Mouse (Mus musculus) left cerebral cortex, postnatal 36 days (tissue): Measurements from ENCODE around the gene Brd2. TPM values are rescaled to one million over a fixed set of nuclear protein-coding genes. Genes with fewer than 3 reads are reported as not detected.
"Not testable (repeated sequence)": the region's sequence is repeated elsewhere in the genome, so short reads cannot be mapped to it uniquely, and the experiment has no call there.

ENCODE experiments used
- DNase-seq, 2 experiments: peaks; one replicate each; pipeline ENCODE4 v3.0.0; 2021 to 2022; ENCODE audit warnings: low spot score in 2 of 2, mixed read lengths in 1 of 2
- intact Hi-C: fragments of 180-260 bp; cut with DNase I; formaldehyde crosslinking; loops from one replicate; pipeline ENCODE4 v1.15.1; 2025
- total RNA-seq, 2 experiments: library from RNA; stranded (reverse); gene quantifications; 2 replicates each; pipeline ENCODE4 v1.2.3; 2021

Gene Brd2
- total RNA-seq, result 100 to 1,000 TPM; 183 to 189 TPM

DNA sequence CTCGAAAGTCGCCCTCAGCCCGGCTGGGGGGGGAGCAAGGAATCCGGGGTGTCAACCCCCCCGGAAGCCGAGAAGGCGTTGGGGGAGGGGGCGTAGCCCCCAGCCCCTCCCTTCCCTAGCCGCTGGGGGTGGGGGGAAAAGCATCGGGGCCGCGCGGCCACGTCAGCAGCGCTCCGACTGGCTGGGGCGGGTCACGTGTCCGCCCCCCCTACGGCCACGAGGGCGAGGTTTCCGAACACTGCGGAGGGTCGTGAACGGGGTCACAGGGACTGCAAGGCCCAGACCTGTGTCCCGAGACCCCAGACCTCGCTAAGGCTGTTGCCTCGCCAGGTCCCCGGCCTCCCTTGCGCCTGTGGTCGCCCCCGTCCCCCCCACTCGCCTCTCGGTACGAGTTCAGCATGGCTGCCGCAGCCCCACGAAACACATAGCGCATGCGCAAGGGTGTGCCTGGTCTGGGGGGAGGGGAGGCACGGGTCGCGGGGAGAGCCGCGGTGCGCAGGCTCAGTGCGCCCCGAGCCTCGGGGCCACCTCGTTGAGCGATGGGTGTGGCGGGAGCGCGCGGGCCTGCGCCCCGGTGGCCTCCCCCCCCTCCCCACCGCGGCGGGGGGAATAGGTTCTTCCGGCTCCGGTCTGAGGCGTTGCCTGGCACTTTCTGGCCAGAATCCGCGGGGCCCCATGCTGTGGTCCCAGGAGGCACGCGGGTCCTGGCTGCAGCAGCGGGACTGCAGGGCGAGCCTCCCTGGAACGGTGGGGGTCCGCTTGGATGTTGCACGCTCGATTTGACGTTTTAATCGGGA is at the start of gene Brd2:
TSS of gene Brd2 (minus strand) at position 447 of the 797 bp plus-strand sequence.
- DNase-seq, result peak; percentile 98
- intact Hi-C loops, result no loop called here

DNA sequence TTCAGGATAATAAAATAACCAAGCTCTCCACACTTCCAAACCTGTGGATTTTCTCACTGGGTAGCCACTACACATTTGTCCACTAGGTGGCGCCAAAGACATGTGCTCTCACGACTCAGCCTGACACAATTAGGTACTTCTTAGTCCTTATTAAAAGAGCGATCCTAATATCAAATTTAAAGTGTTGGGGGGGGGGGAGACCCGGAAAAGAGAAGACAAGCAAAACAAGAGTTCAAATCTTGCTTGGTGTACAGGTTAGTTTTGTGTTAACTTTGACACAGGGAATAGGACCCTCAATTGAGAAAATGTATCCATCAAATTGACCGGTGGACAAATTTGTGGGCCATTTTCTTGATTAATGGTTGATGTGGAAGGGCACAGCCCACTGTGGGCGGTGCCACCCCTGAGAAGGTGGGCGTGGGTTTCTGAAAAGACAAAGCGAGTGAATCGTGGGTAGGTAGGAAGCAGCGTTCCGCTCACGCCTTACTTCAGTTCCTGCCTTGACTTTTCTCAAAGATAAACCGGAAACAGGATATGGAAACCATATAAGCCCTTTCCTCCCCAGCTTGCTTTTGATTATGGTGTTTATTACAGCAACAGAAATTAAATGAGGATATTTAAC is 48.6 kb upstream of the Brd2 start:
- intact Hi-C loops, result loop anchor here (1.0 to 2.0 kb wide), 3 partner anchors 34 to 240 kb away; no protein-coding TSS in a partner anchor
- DNase-seq, result peak; percentile 61 to 77

GRCm38 (mm10) chr17:34170487-34170876 is 48.0 kb upstream of the Brd2 start:
- DNase-seq, result no peak

GRCm38 (mm10) chr17:34169279-34169678 is 46.8 kb upstream of the Brd2 start:
- intact Hi-C loops, result loop anchor here (5.0 kb wide), 3 partner anchors 37 to 92 kb away; no protein-coding TSS in a partner anchor
- DNase-seq, result no peak

More at GRCm38 (mm10) chr17:34170487-34170876, 48.0 kb upstream of the Brd2 start:
- intact Hi-C loops, result loop anchor here (1.0 to 2.0 kb wide), 3 partner anchors 34 to 240 kb away; no protein-coding TSS in a partner anchor

DNA sequence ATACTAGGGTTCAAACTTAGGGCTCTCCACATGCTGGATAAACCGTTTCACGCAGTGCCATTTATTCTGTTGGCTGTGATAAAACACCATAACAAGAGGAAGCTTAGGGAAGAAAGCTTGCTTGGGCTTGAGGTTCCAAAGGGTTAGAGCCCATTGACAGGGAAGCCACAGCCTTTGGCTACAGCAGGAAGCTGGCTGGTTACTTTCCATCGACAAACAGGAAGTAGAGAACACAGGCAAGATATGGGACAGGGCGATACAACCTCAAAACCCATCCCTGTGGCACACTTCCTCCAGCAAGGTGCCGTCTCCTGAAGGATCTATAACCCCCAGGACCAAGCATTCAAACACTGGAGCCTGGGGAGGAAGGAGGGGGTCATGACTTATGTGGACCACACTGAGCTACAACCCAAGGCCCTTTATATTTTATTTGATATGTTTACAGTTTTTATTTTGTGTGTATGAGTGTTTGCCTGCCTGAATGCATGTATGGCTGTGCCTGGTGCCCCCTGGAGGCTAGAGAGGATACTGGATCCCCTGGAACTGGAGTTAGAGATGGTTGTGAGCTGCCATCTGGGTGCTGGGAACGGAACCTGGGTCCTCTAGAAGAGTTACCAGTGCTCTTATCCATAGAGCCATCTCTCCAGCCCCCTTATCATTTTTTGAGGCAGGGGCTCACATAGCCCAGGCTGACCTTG is 42.7 kb upstream of the Brd2 start:
- DNase-seq, result no peak
- intact Hi-C loops, result loop anchor here (5.0 kb wide), 3 partner anchors 33 to 88 kb away; no protein-coding TSS in a partner anchor

DNA sequence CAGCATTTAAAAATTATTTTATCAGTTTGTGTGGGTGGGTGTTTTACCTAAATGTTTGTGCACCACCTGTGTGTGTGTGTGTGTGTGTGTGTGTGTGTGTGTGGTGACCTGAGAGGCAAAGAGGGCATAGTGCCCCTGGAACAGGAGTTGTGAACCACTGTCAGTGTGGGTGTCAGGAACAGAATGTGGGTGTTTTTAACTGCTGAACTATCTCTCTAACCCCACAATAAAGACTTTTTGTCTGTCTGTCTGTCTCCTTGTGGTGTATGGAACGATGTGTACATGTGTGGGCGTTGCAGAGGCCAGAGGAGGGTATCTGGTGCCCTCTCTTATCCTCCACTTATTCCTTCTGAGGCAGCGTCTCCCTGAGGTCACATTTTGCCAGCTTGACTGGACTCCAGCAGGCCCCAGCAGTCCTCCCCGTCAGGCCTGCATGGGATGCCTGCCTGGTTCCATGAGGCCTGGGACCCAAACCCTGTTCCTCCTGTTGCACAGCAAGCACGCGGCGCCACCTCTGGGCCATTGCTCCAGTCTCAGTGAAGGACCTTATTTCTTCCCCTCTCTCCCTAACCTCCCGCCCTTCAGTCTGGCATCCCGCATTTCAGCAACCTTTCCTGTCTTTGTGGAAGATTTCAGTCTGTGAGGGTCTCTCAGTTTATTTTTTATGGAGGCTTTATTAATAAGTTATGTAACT is 41.9 kb upstream of the Brd2 start:
- intact Hi-C loops, result no loop called here
- DNase-seq, result no peak

DNA sequence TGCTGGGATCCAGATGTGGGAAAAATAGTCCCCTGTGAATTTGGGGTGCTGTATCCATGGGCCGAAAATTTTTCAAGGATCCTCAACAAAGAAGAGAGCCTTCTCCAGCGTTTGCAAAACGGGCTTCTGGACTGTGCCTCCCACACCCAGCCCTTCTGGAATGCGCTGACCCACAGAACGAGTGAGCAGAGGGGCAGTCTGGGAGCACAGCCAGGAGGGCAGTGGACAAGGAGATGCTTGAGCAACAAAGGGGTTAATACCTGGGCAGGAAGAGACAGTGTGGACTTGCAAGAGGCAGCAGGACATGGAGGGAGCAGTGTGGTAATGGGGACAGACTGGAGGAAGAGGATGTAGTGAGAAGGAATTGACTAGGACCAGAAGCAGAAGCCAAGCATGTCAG is 33.1 kb upstream of the Brd2 start:
- intact Hi-C loops, result no loop called here
- no peak for DNase-seq

- no peak for DNase-seq
- intact Hi-C loops, result no loop called here
These were observed 30.5 kb upstream of the Brd2 start, which contains the start of gene H2-DMb1 for GRCm38 (mm10) chr17:34152923-34153322. TSS of gene H2-DMb1 (plus strand) at chr17:34153072.

- intact Hi-C loops, result no loop called here
- DNase-seq, result no peak
These were observed 22.5 kb upstream of the Brd2 start for GRCm38 (mm10) chr17:34144960-34145371.

- DNase-seq, intact Hi-C loops: not testable (repeated sequence)
These were observed 21.8 kb upstream of the Brd2 start for GRCm38 (mm10) chr17:34144221-34144620.

DNA sequence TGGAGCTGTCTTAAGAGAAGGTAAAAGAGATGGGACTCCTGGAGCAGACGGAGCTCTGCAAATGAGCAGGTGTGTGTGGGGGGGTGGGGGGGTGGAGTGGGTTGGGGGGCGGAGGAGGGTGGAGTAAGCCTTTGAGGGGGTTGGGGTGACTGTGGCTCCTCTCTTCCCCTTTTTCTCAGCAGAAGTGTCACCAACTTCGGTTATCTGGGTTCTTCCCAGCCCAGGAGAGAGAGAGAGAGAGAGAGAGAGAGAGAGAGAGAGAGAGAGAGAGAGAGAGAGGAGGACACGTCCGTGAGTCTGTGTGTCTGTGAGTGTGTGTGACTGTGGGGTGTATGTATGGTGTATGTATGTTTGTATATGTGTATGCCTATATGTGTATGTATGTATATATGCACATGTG is 21.0 kb upstream of the Brd2 start:
- no peak for DNase-seq
- intact Hi-C loops, result no loop called here

DNA sequence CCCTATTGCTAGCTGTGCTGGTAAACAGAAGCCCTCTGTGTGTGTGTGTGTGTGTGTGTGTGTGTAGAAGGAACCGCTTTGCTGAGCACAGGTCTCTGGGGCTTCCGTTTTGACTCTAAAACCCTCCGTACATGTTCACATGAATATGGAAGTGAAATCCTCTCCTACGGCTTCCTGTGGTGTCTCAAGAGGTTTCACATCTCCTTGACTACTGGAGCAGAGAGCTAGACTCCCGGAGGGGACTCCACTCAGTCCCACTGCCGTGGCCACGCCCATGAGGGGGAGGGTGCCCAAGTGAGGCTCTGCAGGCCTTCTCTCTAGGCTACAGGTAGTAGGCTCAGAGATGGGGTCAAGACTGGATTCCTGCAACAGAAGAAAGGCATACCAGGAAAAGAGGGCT is 20.6 kb upstream of the Brd2 start, which contains the start of gene H2-DMb2:
TSS of gene H2-DMb2 (plus strand) at position 275 of the 400 bp plus-strand sequence.
- intact Hi-C loops, result no loop called here
- DNase-seq, result no peak

DNA sequence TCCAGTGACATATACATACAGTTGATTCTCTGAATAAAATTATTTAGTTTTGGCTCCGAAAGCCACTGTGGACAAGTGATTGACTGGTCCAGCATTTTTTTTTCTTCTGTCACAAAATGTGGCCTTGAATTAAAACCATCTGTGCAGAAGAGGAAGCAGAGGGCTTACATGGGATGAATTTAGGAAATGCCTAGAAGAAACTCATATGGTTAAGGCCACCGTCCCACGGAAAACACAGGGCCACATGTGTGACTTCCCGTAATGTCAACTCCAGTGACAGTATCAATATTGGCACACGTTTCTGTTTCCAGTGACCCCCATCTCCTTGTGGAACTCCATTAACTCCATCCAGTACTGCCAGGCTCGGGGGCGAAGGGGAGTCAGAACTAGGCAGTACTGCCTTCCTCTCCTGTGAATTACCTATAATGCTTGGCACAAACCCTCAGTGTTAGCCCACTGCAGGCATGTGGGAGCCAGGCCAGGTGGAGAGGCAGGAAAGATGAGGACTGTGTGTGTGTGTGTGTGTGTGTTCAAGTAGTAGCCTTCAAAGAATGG is 20.1 kb upstream of the Brd2 start:
- DNase-seq, result no peak
- intact Hi-C loops, result no loop called here

DNA sequence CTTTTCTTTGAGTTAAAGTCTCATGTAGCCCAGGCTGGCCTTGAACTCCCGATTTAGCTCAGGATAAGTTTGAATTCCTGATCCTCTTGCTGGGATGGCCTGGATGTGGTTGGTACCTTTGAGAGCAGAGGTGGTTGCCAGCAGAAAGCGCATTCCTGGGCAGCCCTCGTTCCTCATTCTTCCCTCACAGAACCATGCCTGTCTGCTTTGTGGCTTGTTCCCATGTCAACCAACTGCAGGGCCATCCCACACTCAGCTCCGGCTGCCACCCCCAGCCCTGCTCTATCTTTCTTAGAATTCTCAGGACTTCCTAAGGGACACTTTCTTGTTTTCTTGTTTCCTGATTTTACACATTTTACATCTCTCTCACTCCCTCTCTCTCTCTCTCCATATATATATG is 19.0 kb upstream of the Brd2 start:
- peak in 1 of 2 experiments; percentile 45 for DNase-seq
- intact Hi-C loops, result no loop called here

DNA sequence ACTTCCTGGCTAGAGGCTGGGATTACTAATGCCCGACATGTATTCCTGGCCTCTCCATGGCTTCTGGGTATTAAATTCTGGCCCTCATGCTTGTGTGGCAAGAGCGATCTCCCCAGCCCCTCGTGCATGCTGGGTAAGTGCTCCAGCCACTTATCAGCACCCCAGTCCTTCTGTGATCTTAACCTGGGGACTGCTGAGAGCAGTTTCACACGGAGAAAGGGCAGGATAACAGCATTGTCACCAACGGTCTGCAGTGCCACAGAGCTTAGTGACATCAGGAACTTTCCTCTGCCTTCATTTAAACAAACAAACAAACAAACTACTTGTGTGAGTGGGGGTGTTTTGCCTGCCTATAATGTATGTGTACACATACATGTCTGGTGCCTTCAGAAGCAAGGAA is 17.8 kb upstream of the Brd2 start:
- no peak for DNase-seq
- intact Hi-C loops, result no loop called here

DNA sequence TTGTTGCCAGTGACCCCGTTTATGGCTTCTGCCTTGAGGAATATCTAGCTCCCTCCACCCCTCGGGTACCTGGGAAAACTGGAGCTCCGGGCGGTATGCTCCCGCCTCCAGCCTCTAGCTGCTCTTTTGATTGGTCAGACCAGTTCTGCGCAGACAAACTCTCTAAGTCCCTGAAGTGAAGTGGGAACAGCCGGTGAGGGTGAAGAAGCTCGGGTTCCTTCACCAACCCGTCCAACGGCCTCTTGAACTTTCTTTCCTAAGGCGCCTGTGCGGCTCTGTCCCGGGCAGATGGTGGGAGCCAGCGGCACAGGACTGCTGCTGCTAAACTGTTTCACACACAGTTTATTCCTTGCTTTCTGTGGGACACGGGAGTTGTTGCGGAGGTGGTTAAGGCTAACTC is 17.0 kb upstream of the Brd2 start:
- no peak for DNase-seq
- intact Hi-C loops, result no loop called here

GRCm38 (mm10) chr17:34138655-34139054 is 16.2 kb upstream of the Brd2 start:
- intact Hi-C loops, result no loop called here
- no peak for DNase-seq

- intact Hi-C loops, result no loop called here
- no peak for DNase-seq
These were observed 15.2 kb upstream of the Brd2 start for GRCm38 (mm10) chr17:34137601-34138000.
